Mouse (Mus musculus) limb, embryonic 14.5 days (tissue): ENCODE data around the gene Phyhd1. TPM values are rescaled to one million over a fixed set of nuclear protein-coding genes. Genes with fewer than 3 reads are reported as not detected.

Source experiments
- ATAC-seq: fragments of 200-750 bp; cut with Nextera tagmentation; 2 replicates; pipeline ENCODE4 v1.8.0; 2017; ENCODE audit warnings: low read depth, moderate number of reproducible peaks, moderate TSS enrichment; ENCODE audit not compliant: low FRiP score
- DNase-seq: peaks from one replicate; pipeline ENCODE4 v3.0.0-alpha.2; 2015; ENCODE audit warnings: low spot score
- H3K27ac ChIP-seq: fragments of 300-500 bp; sonication (generic); replicated peaks from 2 replicates; pipeline ENCODE4 v1.5.1; 2014; ENCODE audit warnings: low read depth, mild to moderate bottlenecking, low read length, moderate library complexity, mixed read lengths
- H3K27me3 ChIP-seq: fragments of 300-500 bp; sonication (generic); 2 replicates; pipeline ENCODE4 v1.6.1; 2014; ENCODE audit warnings: low read length, mixed read lengths; ENCODE audit not compliant: control insufficient read depth, insufficient read depth
- H3K36me3 ChIP-seq: fragments of 300-500 bp; sonication (generic); 2 replicates; pipeline ENCODE4 v1.6.1; 2014; ENCODE audit warnings: mild to moderate bottlenecking, low read length, moderate library complexity, mixed read lengths; ENCODE audit not compliant: control insufficient read depth, insufficient read depth
- H3K4me1 ChIP-seq: fragments of 300-500 bp; sonication (generic); 2 replicates; pipeline ENCODE4 v1.6.1; 2014; ENCODE audit warnings: antibody characterized with exemption, low read length, mixed read lengths; ENCODE audit not compliant: control insufficient read depth, insufficient read depth
- H3K4me2 ChIP-seq: fragments of 300-500 bp; sonication (generic); replicated peaks from 2 replicates; pipeline ENCODE4 v1.6.1; 2014; ENCODE audit warnings: low read depth, mild to moderate bottlenecking, low read length, moderate library complexity; ENCODE audit not compliant: severe bottlenecking
- H3K4me3 ChIP-seq: fragments of 300-500 bp; sonication (generic); replicated peaks from 2 replicates; pipeline ENCODE4 v1.5.1; 2014; ENCODE audit warnings: low read length
- H3K9ac ChIP-seq: fragments of 300-500 bp; sonication (generic); 2 replicates; pipeline ENCODE4 v1.6.1; 2014; ENCODE audit warnings: mild to moderate bottlenecking, low read depth, low read length, moderate library complexity; ENCODE audit not compliant: severe bottlenecking
- H3K9me3 ChIP-seq: fragments of 300-500 bp; sonication (generic); 2 replicates; pipeline ENCODE4 v1.6.1; 2016; ENCODE audit warnings: low read length; ENCODE audit not compliant: control insufficient read depth
- POLR2A ChIP-seq: fragments of 200-500 bp; IDR thresholded peaks from 2 replicates; pipeline ENCODE4 v1.8.0; 2012; ENCODE audit warnings: inconsistent platforms, mild to moderate bottlenecking, moderate library complexity, borderline replicate concordance; ENCODE audit not compliant: insufficient read depth, insufficient read length; ENCODE audit errors: extremely low read depth
- WGBS: fragments of 180-500 bp; shearing (Covaris S2); extraction: QIAGEN DNeasy Blood & Tissue Kit; methylation state at CpG from one replicate; pipeline ENCODE4 v1.1.7; 2014; 5-methylcytosine and 5-hydroxymethylcytosine counted together
- polyA plus RNA-seq, 2 experiments: library from polyadenylated mRNA; depleted of rRNA in 1 of 2; stranded (reverse) in 1 of 2; unstranded in 1 of 2; fragments of >200 nt; fragmentation: Nextera tagmentation in 1 of 2; extraction: Ambion mirVana in 1 of 2; gene quantifications; 2 replicates each; pipeline versions ENCODE4 v1.2.1 to v1.2.3; 2012 to 2014

Gene Phyhd1
- polyA plus RNA-seq, 2 experiments = 5.0 to 11.7 TPM

DNA sequence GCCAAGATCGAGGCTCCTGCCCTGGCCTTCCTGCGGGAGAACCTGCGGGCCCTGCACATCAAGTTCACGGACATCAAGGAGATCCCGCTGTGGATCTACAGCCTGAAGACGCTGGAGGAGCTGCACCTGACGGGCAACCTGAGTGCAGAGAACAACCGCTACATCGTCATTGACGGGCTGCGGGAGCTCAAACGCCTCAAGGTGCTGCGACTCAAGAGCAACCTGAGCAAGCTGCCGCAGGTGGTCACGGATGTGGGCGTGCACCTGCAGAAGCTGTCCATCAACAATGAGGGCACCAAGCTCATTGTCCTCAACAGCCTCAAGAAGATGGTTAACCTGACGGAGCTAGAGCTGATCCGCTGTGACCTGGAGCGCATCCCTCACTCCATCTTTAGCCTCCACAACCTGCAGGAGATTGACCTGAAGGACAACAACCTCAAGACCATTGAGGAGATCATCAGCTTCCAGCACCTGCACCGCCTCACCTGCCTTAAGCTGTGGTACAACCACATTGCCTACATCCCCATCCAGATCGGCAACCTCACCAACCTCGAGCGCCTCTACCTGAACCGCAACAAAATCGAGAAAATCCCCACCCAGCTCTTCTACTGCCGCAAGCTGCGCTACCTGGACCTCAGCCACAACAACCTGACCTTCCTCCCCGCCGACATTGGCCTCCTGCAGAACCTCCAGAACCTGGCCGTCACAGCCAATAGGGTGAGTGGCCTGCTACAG, 9.2 kb upstream of the Phyhd1 start:
- H3K9me3 ChIP-seq = no peaks in the 10 kb centered on the region
- no peaks in the 10 kb centered on the region for H3K27me3 ChIP-seq
- H3K9ac ChIP-seq = no peak overlapping the region
- no peak for ATAC-seq
- H3K36me3 ChIP-seq = peaks cover 76% of the 10 kb centered on the region
- 0 out of 2 replicates have a peak, but pooled peaks cover 3% of the 10 kb centered on the region for H3K4me1 ChIP-seq
- no peak for DNase-seq
- 95% methylated on average over 30 of the region's 30 CpGs for WGBS
- TF ChIP-seq POLR2A = no peak
- no peak overlapping the region for H3K27ac ChIP-seq
- no peak overlapping the region for H3K4me2 ChIP-seq
- no peak overlapping the region for H3K4me3 ChIP-seq

DNA sequence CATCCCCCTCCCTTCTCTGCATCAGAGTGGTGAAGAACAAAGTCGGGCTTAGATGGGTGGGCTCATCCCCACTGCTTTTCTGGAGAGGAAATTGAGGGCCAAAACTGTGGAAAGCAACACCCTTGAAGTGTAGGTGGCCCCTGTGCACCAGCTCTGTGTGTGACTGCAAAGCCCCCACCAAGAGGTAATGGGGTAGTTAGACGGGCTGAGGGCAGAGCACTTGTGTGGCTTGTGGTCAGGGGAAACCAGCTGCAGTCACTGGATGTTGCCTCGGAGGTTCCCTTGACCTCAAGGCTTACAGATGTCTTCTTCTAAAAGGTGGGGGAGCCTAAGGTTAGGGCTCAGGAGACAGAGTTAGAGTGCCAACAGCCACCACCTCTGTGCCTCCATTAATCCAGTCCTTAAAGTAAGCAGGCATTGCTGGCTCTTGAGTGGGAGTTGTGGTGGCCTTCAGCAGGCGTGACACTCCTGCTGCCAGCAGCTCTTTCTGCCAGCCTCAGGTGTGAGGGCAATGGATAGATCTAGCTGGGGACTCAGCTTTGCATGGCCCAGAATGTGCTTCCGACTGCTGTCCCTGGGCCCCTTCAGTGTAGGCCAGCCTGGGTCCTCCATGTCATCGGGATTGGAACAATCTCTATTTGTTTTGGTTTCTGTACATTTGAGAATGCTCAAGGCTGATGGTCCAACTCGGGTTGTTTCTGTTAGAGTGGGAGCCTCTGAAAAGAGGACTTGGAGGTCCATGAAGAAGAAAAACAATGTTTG, 8.1 kb upstream of the Phyhd1 start:
- 81% methylated on average over 7 of the region's 7 CpGs for WGBS
- Histone ChIP-seq H3K4me3 (no peak overlapping the region), H3K4me2 (no peak overlapping the region), H3K9ac (no peak overlapping the region), H3K9me3 (no peaks in the 10 kb centered on the region), H3K27ac (no peak overlapping the region), H3K27me3 (no peaks in the 10 kb centered on the region), H3K4me1 (peaks cover 3% of the 10 kb centered on the region; the same call in 1 of the 2 replicates), H3K36me3 (peaks cover 80% of the 10 kb centered on the region)
- no peak for TF ChIP-seq POLR2A
- no peak for ATAC-seq
- DNase-seq = no peak

DNA sequence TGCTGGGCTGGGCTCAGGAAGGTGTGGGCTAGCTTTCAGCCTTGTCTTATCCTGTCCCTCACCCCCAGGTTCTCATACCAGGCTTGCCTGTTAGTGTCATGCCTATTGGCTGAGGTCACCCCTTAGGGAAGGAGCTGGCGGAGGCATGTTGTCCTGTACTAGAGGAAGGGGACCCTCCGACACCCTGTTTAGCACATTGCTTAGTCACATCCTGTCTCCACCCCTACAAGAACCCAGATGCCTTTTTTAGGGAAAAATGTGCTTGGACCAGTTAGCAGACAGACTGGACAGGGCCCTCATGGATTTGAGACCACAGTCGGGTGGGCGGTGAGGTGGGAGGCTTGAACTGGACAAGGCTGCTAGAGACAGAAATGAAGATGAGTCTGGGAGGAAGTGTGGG, 7.4 kb upstream of the Phyhd1 start:
- WGBS = 88% methylated on average over 4 of the region's 4 CpGs

DNA sequence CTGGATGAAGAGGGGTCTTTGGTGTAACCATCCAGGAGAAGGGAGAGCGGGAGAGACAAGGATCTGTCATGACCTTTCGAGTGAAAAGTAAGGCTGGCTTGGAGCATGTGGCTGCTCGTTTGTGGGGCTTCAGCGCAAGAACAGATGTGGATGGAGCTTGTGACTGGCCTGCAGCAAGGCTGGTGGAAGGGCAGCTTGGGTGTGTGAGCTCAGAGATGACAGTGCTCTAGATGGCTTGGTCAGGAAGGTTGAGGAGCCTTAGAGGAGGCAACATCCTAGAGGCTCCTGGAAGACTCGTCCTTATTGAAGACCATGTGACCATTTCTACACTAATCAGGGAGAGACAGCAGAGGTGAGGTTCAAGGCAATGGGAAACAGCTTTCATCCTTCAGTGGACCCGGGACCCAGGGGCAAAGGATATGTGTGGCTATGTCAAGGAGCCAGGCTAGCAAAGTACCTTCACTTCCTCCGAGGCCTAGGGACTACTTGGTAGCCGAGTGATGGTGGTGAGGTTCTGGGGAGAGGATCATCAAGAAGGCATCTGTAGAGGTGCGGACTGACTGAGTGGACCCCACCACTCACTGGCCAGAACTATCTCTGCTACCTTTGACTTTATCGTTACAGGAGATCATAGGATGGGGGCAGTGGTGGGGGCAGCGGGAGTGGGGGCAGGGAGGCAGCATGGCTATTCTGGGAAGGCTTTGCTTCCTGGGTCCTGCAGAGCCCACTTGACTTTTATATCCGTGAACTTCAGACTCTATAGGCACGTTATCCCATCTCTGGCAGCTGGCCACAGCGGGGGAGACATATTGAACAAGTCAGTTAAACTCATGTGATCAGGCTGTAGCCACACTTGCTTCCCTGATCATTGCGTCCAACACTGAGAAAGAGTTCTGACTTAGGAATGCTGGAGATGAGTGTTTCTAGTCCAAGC, 6.6 kb upstream of the Phyhd1 start:
- ATAC-seq = no peak

More for the DNA sequence above, 7.4 kb upstream of the Phyhd1 start:
- Histone ChIP-seq H3K36me3 (peaks cover 80% of the 10 kb centered on the region), H3K9ac (no peak overlapping the region), H3K4me3 (no peak overlapping the region), H3K4me2 (no peak overlapping the region), H3K27me3 (no peaks in the 10 kb centered on the region), H3K4me1 (peaks cover 3% of the 10 kb centered on the region; the same call in 1 of the 2 replicates), H3K9me3 (no peaks in the 10 kb centered on the region), H3K27ac (no peak overlapping the region)
- no peak; the same call in 1 of the 2 replicates for ATAC-seq
- no peak for TF ChIP-seq POLR2A
- no peak for DNase-seq

More for the DNA sequence above, 6.6 kb upstream of the Phyhd1 start:
- Histone ChIP-seq H3K9me3 (no peaks in the 10 kb centered on the region), H3K36me3 (peaks cover 88% of the 10 kb centered on the region), H3K9ac (no peak overlapping the region), H3K27ac (no peak overlapping the region), H3K27me3 (no peaks in the 10 kb centered on the region), H3K4me2 (no peak overlapping the region), H3K4me3 (no peak overlapping the region), H3K4me1 (peaks cover 3% of the 10 kb centered on the region; the same call in 1 of the 2 replicates)
- no peak for DNase-seq
- 84% methylated on average over 15 of the region's 15 CpGs for WGBS
- TF ChIP-seq POLR2A = no peak
